Mouse (Mus musculus) embryo, embryonic 10.5 days (tissue): Measurements from ENCODE around the gene Fcer2a.

Source experiments
- DNase-seq: peaks from one replicate; pipeline ENCODE4 v3.0.0-alpha.2; 2015; ENCODE audit warnings: low spot score

Fcer2a gene

GRCm38 (mm10) chr8:3694121-3694520 is at the start of gene Fcer2a:
Gene Fcer2a (minus strand): TSS chr8:3694175.
- DNase-seq, result no peak

- no peak for DNase-seq
Observed at GRCm38 (mm10) chr8:3736947-3737346, 43.0 kb upstream of the Fcer2a start.

GRCm38 (mm10) chr8:3735599-3735998 is 41.6 kb upstream of the Fcer2a start:
- no peak for DNase-seq

- no peak for DNase-seq
Observed at GRCm38 (mm10) chr8:3734084-3734483, 40.1 kb upstream of the Fcer2a start.

- DNase-seq, result no peak
Observed at GRCm38 (mm10) chr8:3721041-3721440, 27.1 kb upstream of the Fcer2a start.

GRCm38 (mm10) chr8:3720551-3720950 is 26.6 kb upstream of the Fcer2a start, which contains the start of gene Clec4g:
Gene Clec4g (minus strand): TSS chr8:3720651.
- DNase-seq, result no peak

- DNase-seq, result peak; percentile 68
Observed at GRCm38 (mm10) chr8:3718559-3718958, 24.6 kb upstream of the Fcer2a start.

GRCm38 (mm10) chr8:3717321-3717954 is 23.5 kb upstream of the Fcer2a start:
- no peak for DNase-seq

GRCm38 (mm10) chr8:3711646-3712045 is 17.7 kb upstream of the Fcer2a start:
- no peak for DNase-seq

GRCm38 (mm10) chr8:3710312-3710711 is 16.3 kb upstream of the Fcer2a start:
- no peak for DNase-seq

- no peak for DNase-seq
Observed at GRCm38 (mm10) chr8:3707611-3708010, 13.6 kb upstream of the Fcer2a start.

- peak; percentile 13 for DNase-seq
Observed at GRCm38 (mm10) chr8:3705711-3706110, 11.7 kb upstream of the Fcer2a start.

GRCm38 (mm10) chr8:3701491-3701890 is 7.5 kb upstream of the Fcer2a start:
- no peak for DNase-seq

- no peak for DNase-seq
Observed at GRCm38 (mm10) chr8:3690774-3691173, 3.2 kb downstream of the Fcer2a start.

GRCm38 (mm10) chr8:3687537-3687936 is 6.4 kb downstream of the Fcer2a start:
- DNase-seq, result no peak

- DNase-seq, result no peak
Observed at GRCm38 (mm10) chr8:3685422-3685821, 8.6 kb downstream of the Fcer2a start.

- no peak for DNase-seq
Observed at GRCm38 (mm10) chr8:3684530-3684929, 9.4 kb downstream of the Fcer2a start.

- no peak for DNase-seq
Observed at GRCm38 (mm10) chr8:3683408-3684176, 10.4 kb downstream of the Fcer2a start.

GRCm38 (mm10) chr8:3682435-3682834 is 11.5 kb downstream of the Fcer2a start:
- DNase-seq, result no peak

GRCm38 (mm10) chr8:3679656-3680055 is 14.3 kb downstream of the Fcer2a start:
- no peak for DNase-seq

GRCm38 (mm10) chr8:3679236-3679635 is 14.7 kb downstream of the Fcer2a start:
- no peak for DNase-seq

- DNase-seq, result no peak
Observed at GRCm38 (mm10) chr8:3678831-3679230, 15.1 kb downstream of the Fcer2a start.

- peak; percentile 48 for DNase-seq
Observed at GRCm38 (mm10) chr8:3676993-3677579, 16.9 kb downstream of the Fcer2a start.
